Mouse (Mus musculus) yolk sac, embryonic 10.5 days (tissue): ENCODE measurements around the gene Hmg20a.

ENCODE experiments used
- DNase-seq: peaks from one replicate; pipeline ENCODE4 v3.0.0-alpha.2; 2017; ENCODE audit warnings: low spot score

Hmg20a gene

DNA sequence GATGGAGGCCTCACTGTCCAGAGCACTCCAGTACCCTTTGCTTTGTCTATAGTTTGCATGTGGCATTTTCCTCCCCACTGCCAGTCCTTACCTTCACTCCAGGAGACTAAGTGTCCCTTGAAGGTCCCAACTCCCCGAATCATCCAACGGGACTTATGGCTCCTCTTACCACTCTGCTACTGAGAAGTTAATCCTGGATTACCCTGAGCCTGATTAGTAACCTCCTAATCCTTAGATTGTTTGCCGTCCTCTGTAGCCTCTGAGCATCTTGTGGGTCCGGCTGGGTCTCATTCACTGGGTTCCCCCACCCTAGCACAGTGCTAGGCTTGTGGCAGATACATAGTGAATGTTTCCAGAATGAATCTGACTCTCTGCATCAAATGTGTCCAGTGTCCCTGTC, 109.5 kb downstream of the Hmg20a start:
- no peak for DNase-seq

GRCm38 (mm10) chr9:56531991-56532390, 113.6 kb downstream of the Hmg20a start:
- DNase-seq: no peak

- no peak for DNase-seq
Observed at GRCm38 (mm10) chr9:56533916-56534315, 115.5 kb downstream of the Hmg20a start.

DNA sequence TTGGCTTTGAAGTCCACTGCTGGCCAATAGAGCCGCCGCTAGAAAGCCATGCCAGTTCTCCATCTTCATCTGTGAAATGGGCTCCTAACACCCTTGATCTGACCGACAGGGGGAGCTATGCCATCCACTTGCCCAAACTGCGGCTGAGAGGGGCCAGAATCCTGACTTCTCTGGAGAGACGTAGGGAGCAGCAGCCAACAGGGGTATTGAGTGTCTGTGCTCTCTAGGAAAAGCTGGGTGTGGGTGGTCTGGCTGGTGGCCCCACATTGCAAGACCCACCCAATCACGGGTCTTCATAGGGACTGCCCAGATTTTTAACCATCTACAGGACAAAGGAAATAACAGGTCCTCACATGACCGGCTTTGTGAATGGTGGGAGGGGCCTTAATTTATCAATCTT, 116.3 kb downstream of the Hmg20a start:
- no peak for DNase-seq

GRCm38 (mm10) chr9:56535361-56535760, 117.0 kb downstream of the Hmg20a start:
- DNase-seq: no peak

- DNase-seq: no peak
Observed at GRCm38 (mm10) chr9:56540051-56540450, 121.6 kb downstream of the Hmg20a start.

- DNase-seq: no peak
Observed at GRCm38 (mm10) chr9:56544687-56545475, 126.5 kb downstream of the Hmg20a start.
